Mouse (Mus musculus) midbrain, postnatal 0 days (tissue): ENCODE results near the gene Tmprss6. TPM values are rescaled to one million over a fixed set of nuclear protein-coding genes. Genes with fewer than 3 reads are reported as not detected.

Experiments
- ATAC-seq: fragments of 200-750 bp; cut with Nextera tagmentation; 2 replicates; pipeline ENCODE4 v1.8.0; 2017; ENCODE audit warnings: moderate number of reproducible peaks, mild to moderate bottlenecking, moderate TSS enrichment, moderate library complexity; ENCODE audit not compliant: low FRiP score
- DNase-seq: peaks from one replicate; pipeline ENCODE4 v3.0.0-alpha.2; 2015; ENCODE audit warnings: low spot score
- H3K27ac ChIP-seq: fragments of 300-500 bp; sonication (generic); 2 replicates; pipeline ENCODE4 v1.5.1; 2014; ENCODE audit warnings: low read depth, mild to moderate bottlenecking, low read length, mixed read lengths
- H3K27me3 ChIP-seq: fragments of 300-500 bp; sonication (generic); 2 replicates; pipeline ENCODE4 v1.6.1; 2014; ENCODE audit warnings: low read length, control low read depth, mixed read lengths; ENCODE audit not compliant: insufficient read depth
- H3K36me3 ChIP-seq: fragments of 300-500 bp; sonication (generic); 2 replicates; pipeline ENCODE4 v1.6.1; 2014; ENCODE audit warnings: low read length, control low read depth, mixed read lengths; ENCODE audit not compliant: insufficient read depth
- H3K4me1 ChIP-seq: fragments of 300-500 bp; sonication (generic); 2 replicates; pipeline ENCODE4 v1.6.1; 2014; ENCODE audit warnings: mild to moderate bottlenecking, control low read depth, antibody characterized with exemption, low read length, mixed read lengths; ENCODE audit not compliant: insufficient read depth
- H3K4me2 ChIP-seq: fragments of 300-500 bp; sonication (generic); 2 replicates; pipeline ENCODE4 v1.6.1; 2014; ENCODE audit warnings: low read depth, mild to moderate bottlenecking, low read length, mixed read lengths; ENCODE audit not compliant: poor library complexity, severe bottlenecking
- H3K4me3 ChIP-seq: fragments of 300-500 bp; sonication (generic); 2 replicates; pipeline ENCODE4 v1.5.1; 2014; ENCODE audit warnings: low read depth, mild to moderate bottlenecking, low read length, moderate library complexity
- H3K9ac ChIP-seq: fragments of 300-500 bp; sonication (generic); replicated peaks from 2 replicates; pipeline ENCODE4 v1.6.1; 2014; ENCODE audit warnings: mild to moderate bottlenecking, low read length, moderate library complexity, mixed read lengths; ENCODE audit not compliant: poor library complexity, severe bottlenecking
- H3K9me3 ChIP-seq: fragments of 300-500 bp; sonication (generic); 2 replicates; pipeline ENCODE4 v1.6.1; 2016; ENCODE audit warnings: low read length, control low read depth
- CTCF ChIP-seq: IDR thresholded peaks from 2 replicates; pipeline ENCODE4 v1.5.1; 2016; ENCODE audit warnings: antibody characterized with exemption, mild to moderate bottlenecking
- WGBS: fragments of 180-500 bp; shearing (Covaris S2); extraction: QIAGEN DNeasy Blood & Tissue Kit; methylation state at CpG from one replicate; pipeline ENCODE4 v1.1.7; 2014; 5-methylcytosine and 5-hydroxymethylcytosine counted together
- polyA plus RNA-seq: library from polyadenylated mRNA; unstranded; fragments of >200 nt; fragmentation: Nextera tagmentation; extraction: Ambion mirVana; gene quantifications from 2 replicates; pipeline ENCODE4 v1.2.1, GENCODE M21; 2015
- total RNA-seq: library from RNA; depleted of rRNA; stranded (reverse); fragments of >200 nt; gene quantifications from 2 replicates; pipeline ENCODE4 v1.2.3, GENCODE M21; 2014

The Tmprss6 gene
- total and polyA plus RNA-seq, 2 experiments from 2014 or later: 0.26 TPM; not detected in 1

DNA sequence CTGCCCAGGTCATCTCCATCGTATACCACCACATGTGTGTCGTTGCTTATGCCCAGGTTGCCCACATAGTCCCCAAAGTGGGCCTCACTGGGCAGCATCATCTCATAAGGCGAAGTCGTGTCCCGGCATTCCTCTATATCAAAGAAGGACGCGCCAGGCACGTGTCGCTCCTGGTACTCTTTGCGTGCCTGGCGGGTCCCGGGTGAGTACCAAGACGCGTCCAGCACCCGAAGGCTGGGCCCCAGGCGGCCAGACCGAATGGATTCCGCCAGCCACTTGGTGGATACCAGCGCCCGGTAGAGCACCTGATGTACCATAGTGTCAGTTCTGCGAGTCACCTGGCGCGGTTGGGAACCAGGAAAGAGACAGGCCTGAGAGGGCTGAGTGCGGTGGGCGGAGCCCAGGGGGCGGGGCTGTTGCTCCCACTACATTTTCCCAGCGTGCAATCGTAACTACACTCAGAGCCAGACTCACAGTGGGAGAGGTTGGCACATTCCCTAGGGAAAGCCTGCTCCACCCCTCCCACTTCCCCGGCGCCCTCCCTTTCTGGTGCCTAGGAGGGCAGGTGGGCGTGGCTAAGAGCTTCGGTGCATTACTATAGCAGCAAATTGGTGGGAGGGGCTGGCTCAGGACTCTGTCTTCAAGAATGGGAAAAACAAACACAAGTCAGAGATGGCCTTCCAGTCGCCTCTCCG is 62.8 kb downstream of the Tmprss6 start, which contains the start of gene Tst:
Tst (minus strand) TSS at position 391 of the 695 bp plus-strand sequence.
- DNase-seq (peak; percentile 93), ATAC-seq (peak; percentile 62)
- Histone ChIP-seq H3K4me1 (peaks cover 18% of the 10 kb centered on the region), H3K9me3 (no peaks in the 10 kb centered on the region), H3K36me3 (no peaks in the 10 kb centered on the region), H3K9ac (peak within 1 kb of the TSS; percentile 84), H3K27ac (peak within 1 kb of the TSS; percentile 87), H3K4me3 (peak within 1 kb of the TSS; percentile 52), H3K4me2 (peak within 1 kb of the TSS; percentile 91), H3K27me3 (peaks cover 21% of the 10 kb centered on the region; the same call in 1 of the 2 replicates)
- TF ChIP-seq CTCF: no peak
- WGBS: 2% methylated on average over 33 of the region's 34 CpGs

DNA sequence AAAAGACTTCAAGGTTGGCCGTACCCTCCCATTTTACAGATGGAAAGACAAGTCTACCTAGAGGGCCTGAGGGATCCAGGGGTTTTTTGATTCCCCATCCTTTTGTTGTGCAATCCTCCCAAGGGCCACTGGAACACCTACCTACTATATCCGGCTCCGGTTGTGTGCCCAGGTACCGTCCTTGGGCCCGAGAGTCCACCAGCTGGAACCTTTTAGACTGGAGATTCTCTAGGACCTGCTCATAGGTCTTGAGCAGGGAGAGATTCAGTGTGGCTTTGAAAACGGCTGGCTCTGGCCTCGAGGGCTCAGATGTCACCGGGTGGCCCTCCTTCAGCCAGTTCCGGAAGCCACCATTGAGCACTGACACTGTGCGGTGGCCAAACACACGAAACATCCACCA is 63.3 kb downstream of the Tmprss6 start:
- ATAC-seq: no peak
- 57% methylated on average over 11 of the region's 11 CpGs for WGBS

DNA sequence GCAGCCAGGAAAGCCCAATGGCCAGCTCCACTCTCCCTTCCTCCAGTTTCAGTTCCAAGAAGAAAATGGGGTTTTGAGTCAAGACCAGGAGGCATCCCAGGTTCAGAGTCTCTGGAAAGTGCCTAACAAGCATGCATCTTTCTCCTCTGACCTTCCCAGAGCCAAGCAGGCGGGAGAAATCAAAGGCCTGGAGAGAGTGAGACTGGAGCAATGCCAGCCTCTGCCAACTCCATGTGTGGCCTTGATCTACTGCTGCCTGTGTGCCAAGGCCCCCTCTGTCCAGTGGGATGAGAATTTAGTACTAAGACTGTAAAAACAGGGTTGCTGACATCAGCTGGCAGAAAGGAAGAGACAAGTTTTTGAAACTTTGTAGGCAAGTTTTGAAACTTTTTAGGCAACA is 64.5 kb downstream of the Tmprss6 start:
- peak overlapping the region; percentile 58; the same call in 1 of the 2 replicates for H3K27ac ChIP-seq
- TF ChIP-seq CTCF: no peak
- H3K27me3 ChIP-seq: peaks cover 9% of the 10 kb centered on the region; the same call in 1 of the 2 replicates
- whole genome bisulfite sequencing: 40% methylated on average over 1 of the region's 1 CpGs
- H3K4me1 ChIP-seq: peaks cover 14% of the 10 kb centered on the region
- no peaks in the 10 kb centered on the region for H3K9me3 ChIP-seq
- no peak overlapping the region for H3K4me2 ChIP-seq
- DNase-seq (peak; percentile 89), ATAC-seq (no peak)
- no peaks in the 10 kb centered on the region for H3K36me3 ChIP-seq
- H3K4me3 ChIP-seq: no peak overlapping the region
- no peak overlapping the region for H3K9ac ChIP-seq

More for the DNA sequence above, 63.3 kb downstream of the Tmprss6 start:
- Histone ChIP-seq H3K9me3 (no peaks in the 10 kb centered on the region), H3K4me3 (peak overlapping the region; percentile 52), H3K4me2 (peak overlapping the region; percentile 91), H3K4me1 (peaks cover 18% of the 10 kb centered on the region), H3K9ac (no peak overlapping the region; the same call in 1 of the 2 replicates), H3K36me3 (no peaks in the 10 kb centered on the region), H3K27me3 (peaks cover 20% of the 10 kb centered on the region; the same call in 1 of the 2 replicates), H3K27ac (peak overlapping the region; percentile 87; the same call in 1 of the 2 replicates)
- DNase-seq: no peak
- TF ChIP-seq CTCF: no peak

DNA sequence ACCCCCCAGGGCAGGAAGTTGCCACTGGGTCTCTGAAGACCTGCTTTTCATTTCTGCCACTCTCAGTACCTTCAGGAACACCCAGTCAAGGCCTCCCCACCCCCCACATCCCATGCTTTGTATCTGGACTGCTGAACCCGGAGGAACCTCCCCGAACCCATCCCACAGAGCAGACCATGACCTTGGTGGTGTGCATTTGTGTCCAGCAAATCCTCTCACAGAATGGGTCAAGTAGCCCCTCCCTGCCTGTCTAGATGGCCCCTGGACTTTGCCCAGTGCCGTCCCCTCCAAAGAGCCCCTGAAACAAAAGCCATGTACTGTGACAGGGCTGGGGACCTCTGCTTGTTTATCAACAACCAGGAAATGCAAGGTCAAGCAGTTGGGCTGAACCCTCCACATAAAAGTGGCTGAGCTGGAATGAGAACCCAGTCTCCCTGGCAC is 65.1 kb downstream of the Tmprss6 start:
- Histone ChIP-seq H3K9me3 (no peaks in the 10 kb centered on the region), H3K4me3 (no peak overlapping the region), H3K4me2 (no peak overlapping the region), H3K4me1 (peaks cover 14% of the 10 kb centered on the region), H3K9ac (no peak overlapping the region), H3K36me3 (no peaks in the 10 kb centered on the region), H3K27ac (peak overlapping the region; percentile 58), H3K27me3 (0 out of 2 replicates have a peak, but pooled peaks cover 3% of the 10 kb centered on the region)
- ATAC-seq (no peak), DNase-seq (no peak)
- no peak for TF ChIP-seq CTCF
- WGBS: 44% methylated on average over 3 of the region's 3 CpGs

DNA sequence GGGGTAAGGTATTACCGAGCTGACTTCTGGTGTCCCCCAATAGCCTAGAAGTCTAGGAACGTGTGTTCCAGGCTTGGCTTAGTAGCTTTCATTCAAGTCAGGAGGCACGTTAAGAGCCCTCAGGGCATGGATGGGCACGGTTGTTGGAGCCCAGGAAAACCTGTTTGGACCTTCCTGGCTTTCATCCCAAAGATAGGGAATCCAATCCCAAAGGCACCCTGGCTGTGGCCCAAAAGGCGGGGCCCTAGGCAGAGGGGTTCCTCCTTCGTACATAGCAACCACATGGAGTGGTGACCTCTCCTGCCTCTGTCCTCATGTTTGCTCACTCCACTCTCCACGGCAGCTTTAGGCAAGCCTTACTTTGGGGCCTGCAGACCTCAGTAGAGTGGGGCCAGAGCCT is 66.0 kb downstream of the Tmprss6 start:
- no peak overlapping the region for H3K9ac ChIP-seq

DNA sequence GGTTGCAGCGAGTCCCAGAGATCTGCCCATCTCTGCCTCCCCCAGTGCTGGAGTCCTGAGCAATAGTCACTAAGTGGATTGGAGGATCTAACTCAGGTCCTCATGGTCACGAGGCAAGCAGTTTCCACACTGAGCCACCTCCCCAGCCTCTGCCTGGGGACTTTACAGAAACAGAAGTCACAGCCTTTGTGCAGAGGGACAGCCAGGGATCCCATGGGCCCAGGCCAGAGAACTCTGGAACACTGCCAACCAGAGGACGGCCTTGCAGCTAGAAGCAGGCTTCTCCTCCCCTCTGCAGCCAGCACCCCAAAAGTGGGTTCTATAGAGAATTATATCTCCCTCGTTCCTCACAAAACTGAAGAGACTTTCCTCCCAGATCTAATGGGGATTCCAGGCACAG is 66.5 kb downstream of the Tmprss6 start:
- Histone ChIP-seq H3K9ac (no peak overlapping the region), H3K4me2 (no peak overlapping the region), H3K4me3 (no peak overlapping the region), H3K27me3 (no peaks in the 10 kb centered on the region), H3K27ac (peak overlapping the region; percentile 57; the same call in 1 of the 2 replicates), H3K9me3 (no peaks in the 10 kb centered on the region), H3K36me3 (no peaks in the 10 kb centered on the region), H3K4me1 (0 out of 2 replicates have a peak, but pooled peaks cover 6% of the 10 kb centered on the region)
- ATAC-seq (no peak), DNase-seq (peak; percentile 64)
- no peak for TF ChIP-seq CTCF
- 64% methylated on average over 4 of the region's 4 CpGs for WGBS

More for the DNA sequence above, 66.0 kb downstream of the Tmprss6 start:
- Histone ChIP-seq H3K36me3 (no peaks in the 10 kb centered on the region), H3K27ac (no peak overlapping the region), H3K9me3 (no peaks in the 10 kb centered on the region), H3K4me3 (no peak overlapping the region), H3K4me2 (no peak overlapping the region), H3K27me3 (no peaks in the 10 kb centered on the region), H3K4me1 (peaks cover 10% of the 10 kb centered on the region; the same call in 1 of the 2 replicates)
- DNase-seq (no peak), ATAC-seq (no peak)
- TF ChIP-seq CTCF: no peak
- 78% methylated on average over 7 of the region's 7 CpGs for WGBS
